Mouse (Mus musculus): ENCODE data around the gene Cyb5b. TPM values are rescaled to one million over a fixed set of nuclear protein-coding genes. Genes with fewer than 3 reads are reported as not detected.

Cyb5b gene
- total and polyA plus RNA-seq, 2 experiments from 2014 or later, result 81.6 to 89.5 TPM

DNA sequence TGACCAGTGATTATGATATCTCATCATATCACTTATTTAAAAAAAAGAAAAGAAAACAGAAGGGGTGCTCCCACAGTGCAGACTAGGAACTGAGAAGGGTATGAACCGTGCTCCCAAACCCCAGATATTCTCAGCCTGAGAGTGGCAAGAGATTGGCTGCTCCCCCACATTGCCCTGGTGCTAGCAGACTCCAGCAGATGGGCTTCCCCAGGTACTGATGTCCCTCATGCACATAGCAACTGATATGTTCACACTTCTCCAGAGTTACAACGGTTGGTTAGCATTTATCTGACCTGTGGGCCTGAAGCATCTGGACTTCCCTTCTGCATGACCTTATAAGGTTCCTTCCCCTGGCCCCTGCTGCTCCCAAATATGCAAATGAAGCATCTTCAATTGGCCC lies 68.6 kb downstream of the Cyb5b start:
- no peaks in the 10 kb centered on the region for H3K36me3 ChIP-seq (ENCODE audit: insufficient read depth, low read length)
- TF ChIP-seq CTCF (IDR thresholded peaks at IDR 0.05; ENCODE audit: low read depth), result no peak
- H3K27me3 ChIP-seq (ENCODE audit: insufficient read depth, low read length), result no peaks in the 10 kb centered on the region
- no peak overlapping the region for H3K4me2 ChIP-seq (ENCODE audit: low read depth, low read length)
- ATAC-seq, result no peak
- no peaks in the 10 kb centered on the region for H3K9me3 ChIP-seq (ENCODE audit: low read length)
- no peak overlapping the region for H3K4me3 ChIP-seq (ENCODE audit: low read length)
- no peak overlapping the region for H3K9ac ChIP-seq (replicated peaks; ENCODE audit: low read length)
- 66% methylated on average over 2 of the region's 2 CpGs for WGBS
- DNase-seq (ENCODE audit: low spot score), result no peak
- no peak overlapping the region for H3K27ac ChIP-seq
- no peaks in the 10 kb centered on the region for H3K4me1 ChIP-seq (ENCODE audit: insufficient read depth, low read length)

DNA sequence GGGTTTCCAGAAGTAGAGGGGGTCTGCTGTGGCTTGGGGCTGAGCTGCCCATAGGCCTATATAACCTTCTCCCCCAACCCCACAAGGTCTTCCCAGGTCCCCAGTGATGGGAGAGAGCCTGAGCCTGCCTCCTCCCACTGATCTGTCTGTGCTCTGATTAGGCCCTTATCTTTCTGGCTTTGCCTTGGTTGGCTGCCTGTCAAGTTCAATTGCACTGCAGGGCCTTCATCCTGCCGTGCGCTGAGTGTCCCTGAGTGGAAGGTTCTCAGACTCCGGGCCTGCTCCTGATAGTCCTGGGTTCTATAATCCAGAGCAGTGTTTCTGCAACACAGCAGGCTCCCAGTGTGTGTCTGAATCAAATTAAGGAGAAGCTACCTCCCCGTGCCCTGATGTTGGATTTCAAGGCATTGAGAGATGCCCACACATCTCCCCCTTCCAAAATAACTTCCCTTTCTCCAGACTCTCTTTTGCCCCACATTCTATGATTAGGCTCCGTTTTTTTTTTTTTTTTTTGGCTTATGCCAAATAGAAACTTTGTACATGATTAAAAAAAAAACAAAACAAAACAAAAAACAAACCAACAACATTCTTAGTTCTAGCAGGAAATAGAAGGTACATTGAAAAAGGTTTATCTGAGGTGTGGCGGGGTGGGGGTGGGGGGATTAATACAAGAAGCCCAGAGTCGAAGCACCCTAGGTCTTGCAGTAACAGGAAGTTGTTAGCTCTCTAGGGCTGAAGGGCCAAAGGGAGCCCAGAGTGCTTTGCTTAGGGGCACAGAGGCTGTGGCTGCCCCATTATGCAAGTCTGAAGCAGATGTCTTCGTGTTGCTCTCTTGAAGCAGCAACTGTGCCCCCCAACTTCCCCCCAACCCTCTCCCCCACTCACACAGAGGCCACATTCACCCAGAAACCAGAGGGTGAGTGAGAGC lies 71.7 kb downstream of the Cyb5b start:
- Histone ChIP-seq H3K36me3 (ENCODE audit: insufficient read depth, low read length) (no peaks in the 10 kb centered on the region), H3K9me3 (ENCODE audit: low read length) (no peaks in the 10 kb centered on the region), H3K27ac (no peak overlapping the region), H3K4me1 (ENCODE audit: insufficient read depth, low read length) (no peaks in the 10 kb centered on the region), H3K9ac (replicated peaks; ENCODE audit: low read length) (no peak overlapping the region), H3K4me2 (ENCODE audit: low read depth, low read length) (no peak overlapping the region), H3K27me3 (ENCODE audit: insufficient read depth, low read length) (no peaks in the 10 kb centered on the region), H3K4me3 (ENCODE audit: low read length) (no peak overlapping the region)
- ATAC-seq (no peak), DNase-seq (ENCODE audit: low spot score) (no peak)
- 53% methylated on average over 8 of the region's 8 CpGs for WGBS
- no peak for TF ChIP-seq CTCF (IDR thresholded peaks at IDR 0.05; ENCODE audit: low read depth)

DNA sequence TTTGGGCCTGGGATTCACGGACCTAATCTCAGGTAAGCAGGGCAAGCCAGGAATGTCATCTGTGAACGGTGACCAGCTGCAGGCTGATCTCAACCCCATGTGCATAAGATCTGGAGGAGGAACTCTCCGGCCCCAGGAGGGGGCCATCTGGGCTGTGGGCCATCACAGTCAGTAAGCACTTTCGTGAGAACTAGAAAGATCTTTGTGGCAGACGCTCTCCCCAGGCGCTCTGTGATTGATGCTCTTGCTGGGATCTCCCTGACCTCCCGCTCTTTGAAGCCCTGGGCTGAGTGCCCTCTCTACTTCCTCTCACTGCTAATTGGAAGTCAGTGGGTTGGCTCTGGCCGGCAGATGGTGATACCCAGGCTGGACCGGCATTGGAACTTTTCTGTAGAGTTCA lies 75.7 kb downstream of the Cyb5b start:
- peak; percentile 57 for DNase-seq (ENCODE audit: low spot score)
- no peak overlapping the region for H3K4me2 ChIP-seq (ENCODE audit: low read depth, low read length)
- H3K27ac ChIP-seq, result no peak overlapping the region
- TF ChIP-seq CTCF (IDR thresholded peaks at IDR 0.05; ENCODE audit: low read depth), result no peak
- no peak overlapping the region for H3K9ac ChIP-seq (replicated peaks; ENCODE audit: low read length)
- H3K4me3 ChIP-seq (ENCODE audit: low read length), result no peak overlapping the region
- H3K4me1 ChIP-seq (ENCODE audit: insufficient read depth, low read length), result no peaks in the 10 kb centered on the region
- ATAC-seq, result peak; percentile 45; the same call in 1 of the 2 replicates
- no peaks in the 10 kb centered on the region for H3K9me3 ChIP-seq (ENCODE audit: low read length)
- WGBS, result 30% methylated on average over 9 of the region's 9 CpGs
- no peaks in the 10 kb centered on the region for H3K27me3 ChIP-seq (ENCODE audit: insufficient read depth, low read length)
- H3K36me3 ChIP-seq (ENCODE audit: insufficient read depth, low read length), result no peaks in the 10 kb centered on the region

DNA sequence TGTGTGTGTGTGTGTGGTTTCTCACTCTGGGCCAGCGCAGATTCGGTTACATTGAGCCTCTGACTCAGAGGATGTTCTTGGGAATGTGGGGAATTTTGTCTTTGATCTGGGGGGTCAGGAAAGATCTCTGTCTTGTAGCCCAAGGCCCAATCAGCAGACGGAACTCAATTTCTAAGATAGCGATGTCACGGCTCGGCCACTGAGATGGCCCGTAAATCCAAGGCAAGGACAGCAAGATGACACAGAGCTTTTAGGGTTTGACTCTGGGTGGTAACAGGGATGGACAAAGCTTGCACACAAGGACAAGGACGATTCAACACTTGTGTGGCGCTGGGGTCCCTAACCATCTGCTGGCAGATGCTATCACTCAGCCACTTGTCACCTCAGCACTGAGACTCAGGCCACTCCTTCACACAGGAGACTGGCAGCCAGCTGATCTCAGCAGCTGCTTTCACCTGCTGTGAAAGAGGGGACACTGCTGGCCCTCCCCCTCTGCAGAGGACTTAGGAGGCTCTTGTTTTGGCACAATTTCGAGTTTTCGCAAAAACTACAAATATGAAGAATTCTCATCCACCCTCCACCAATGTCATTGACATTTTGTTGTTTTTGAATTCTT lies 76.7 kb downstream of the Cyb5b start:
- H3K27me3 ChIP-seq (ENCODE audit: insufficient read depth, low read length), result no peaks in the 10 kb centered on the region
- no peak for DNase-seq (ENCODE audit: low spot score)
- WGBS, result 72% methylated on average over 11 of the region's 11 CpGs
- H3K4me3 ChIP-seq (ENCODE audit: low read length), result no peak overlapping the region
- H3K9me3 ChIP-seq (ENCODE audit: low read length), result no peaks in the 10 kb centered on the region
- no peak overlapping the region for H3K4me2 ChIP-seq (ENCODE audit: low read depth, low read length)
- H3K9ac ChIP-seq (replicated peaks; ENCODE audit: low read length), result no peak overlapping the region
- H3K27ac ChIP-seq, result no peak overlapping the region
- no peaks in the 10 kb centered on the region for H3K36me3 ChIP-seq (ENCODE audit: insufficient read depth, low read length)
- H3K4me1 ChIP-seq (ENCODE audit: insufficient read depth, low read length), result no peaks in the 10 kb centered on the region
- no peak for TF ChIP-seq CTCF (IDR thresholded peaks at IDR 0.05; ENCODE audit: low read depth)
- ATAC-seq, result no peak

DNA sequence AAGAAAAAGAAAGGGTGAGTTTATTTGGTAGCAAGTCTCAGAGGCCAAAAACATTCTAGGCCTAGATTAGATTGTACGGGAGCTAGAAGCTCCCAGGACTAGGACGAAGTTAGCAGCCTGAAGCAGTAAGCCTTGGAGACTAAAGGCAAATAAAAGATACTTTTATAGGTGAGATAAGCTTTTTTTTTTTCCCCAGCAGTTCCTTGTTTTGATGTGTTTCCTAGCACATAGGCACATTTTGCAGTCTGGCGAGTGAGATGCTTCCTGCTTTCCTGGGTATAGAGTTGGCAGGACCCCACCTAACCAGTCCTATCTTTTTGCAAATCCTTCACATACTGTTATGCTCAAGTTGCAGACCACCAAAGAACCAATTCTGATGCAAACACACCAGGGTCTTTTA lies 82.8 kb downstream of the Cyb5b start:
- H3K4me2 ChIP-seq (ENCODE audit: low read depth, low read length), result no peak overlapping the region
- no peaks in the 10 kb centered on the region for H3K9me3 ChIP-seq (ENCODE audit: low read length)
- H3K27me3 ChIP-seq (ENCODE audit: insufficient read depth, low read length), result no peaks in the 10 kb centered on the region
- DNase-seq (ENCODE audit: low spot score), result no peak
- no peak overlapping the region for H3K27ac ChIP-seq
- WGBS, result 97% methylated on average over 3 of the region's 3 CpGs
- ATAC-seq, result no peak
- H3K9ac ChIP-seq (replicated peaks; ENCODE audit: low read length), result no peak overlapping the region
- H3K4me3 ChIP-seq (ENCODE audit: low read length), result no peak overlapping the region
- no peaks in the 10 kb centered on the region for H3K4me1 ChIP-seq (ENCODE audit: insufficient read depth, low read length)
- no peaks in the 10 kb centered on the region for H3K36me3 ChIP-seq (ENCODE audit: insufficient read depth, low read length)
- no peak for TF ChIP-seq CTCF (IDR thresholded peaks at IDR 0.05; ENCODE audit: low read depth)

DNA sequence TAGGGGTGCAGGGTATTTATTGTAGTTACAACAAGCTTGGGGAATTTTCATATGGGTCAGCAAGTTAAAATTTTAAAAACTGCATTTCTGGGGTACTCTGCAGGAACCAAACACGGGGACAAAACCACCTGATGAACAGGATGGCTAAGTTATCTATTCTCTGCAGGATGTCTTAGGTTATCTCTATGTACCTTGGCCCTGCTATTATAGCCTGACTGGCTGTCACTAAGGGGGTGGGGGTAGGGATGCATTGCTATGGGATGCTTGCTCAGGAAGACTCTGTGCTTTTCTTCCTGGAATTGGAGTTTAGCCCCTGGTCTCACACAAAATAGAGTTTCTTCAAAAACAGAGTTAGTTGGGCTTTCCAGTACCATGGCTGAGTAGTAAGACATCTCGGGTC lies 83.3 kb downstream of the Cyb5b start:
- H3K9ac ChIP-seq (replicated peaks; ENCODE audit: low read length), result no peak overlapping the region
- ATAC-seq, result no peak
- no peaks in the 10 kb centered on the region for H3K4me1 ChIP-seq (ENCODE audit: insufficient read depth, low read length)
- H3K9me3 ChIP-seq (ENCODE audit: low read length), result no peaks in the 10 kb centered on the region
- H3K4me3 ChIP-seq (ENCODE audit: low read length), result no peak overlapping the region
- H3K27me3 ChIP-seq (ENCODE audit: insufficient read depth, low read length), result no peaks in the 10 kb centered on the region
- no peak for DNase-seq (ENCODE audit: low spot score)
- H3K4me2 ChIP-seq (ENCODE audit: low read depth, low read length), result no peak overlapping the region
- no peak for TF ChIP-seq CTCF (IDR thresholded peaks at IDR 0.05; ENCODE audit: low read depth)
- H3K36me3 ChIP-seq (ENCODE audit: insufficient read depth, low read length), result no peaks in the 10 kb centered on the region
- H3K27ac ChIP-seq, result no peak overlapping the region
- 83% methylated on average over 2 of the region's 2 CpGs for WGBS

Other genes starting within 250 kb of the Cyb5b start
- 7.3 and 8.7 TPM in 2 replicates for gene Sntb2, start 214.9 kb upstream of the Cyb5b start, total RNA-seq (2014; rRNA removed)
- gene Sntb2, start 214.9 kb upstream of the Cyb5b start, polyA plus RNA-seq (2015; fragmentation: Nextera tagmentation; extraction: Ambion mirVana), result 4.6 and 6.0 TPM in 2 replicates
- gene Vps4a, start 119.4 kb upstream of the Cyb5b start, total RNA-seq (2014; rRNA removed), result 81.6 and 92.3 TPM in 2 replicates
- gene Vps4a, start 119.4 kb upstream of the Cyb5b start, polyA plus RNA-seq (2015; fragmentation: Nextera tagmentation; extraction: Ambion mirVana), result 153 and 155 TPM in 2 replicates
- 57.7 and 68.8 TPM in 2 replicates for gene Pdf, start 102.0 kb upstream of the Cyb5b start, total RNA-seq (2014; rRNA removed)
- gene Pdf, start 102.0 kb upstream of the Cyb5b start, polyA plus RNA-seq (2015; fragmentation: Nextera tagmentation; extraction: Ambion mirVana), result 30.5 and 36.9 TPM in 2 replicates
- 47.9 and 48.8 TPM in 2 replicates for gene Cog8, start 94.0 kb upstream of the Cyb5b start, total RNA-seq (2014; rRNA removed)
- 33.0 and 33.2 TPM in 2 replicates for gene Cog8, start 94.0 kb upstream of the Cyb5b start, polyA plus RNA-seq (2015; fragmentation: Nextera tagmentation; extraction: Ambion mirVana)
- gene Nip7, start 93.8 kb upstream of the Cyb5b start, total RNA-seq (2014; rRNA removed), result 16.1 and 20.7 TPM in 2 replicates
- 58.1 and 59.5 TPM in 2 replicates for gene Nip7, start 93.8 kb upstream of the Cyb5b start, polyA plus RNA-seq (2015; fragmentation: Nextera tagmentation; extraction: Ambion mirVana)
- not detected in 2 replicates for gene Tmed6, start 85.0 kb upstream of the Cyb5b start, total RNA-seq (2014; rRNA removed)
- not detected in 2 replicates for gene Tmed6, start 85.0 kb upstream of the Cyb5b start, polyA plus RNA-seq (2015; fragmentation: Nextera tagmentation; extraction: Ambion mirVana)
- gene Terf2, start 54.1 kb upstream of the Cyb5b start, total RNA-seq (2014; rRNA removed), result 15.5 TPM in 2 replicates
- 22.9 and 23.2 TPM in 2 replicates for gene Terf2, start 54.1 kb upstream of the Cyb5b start, polyA plus RNA-seq (2015; fragmentation: Nextera tagmentation; extraction: Ambion mirVana)
- 22.8 and 23.5 TPM in 2 replicates for gene Nfat5, start 142.8 kb downstream of the Cyb5b start, total RNA-seq (2014; rRNA removed)
- 6.9 and 7.0 TPM in 2 replicates for gene Nfat5, start 142.8 kb downstream of the Cyb5b start, polyA plus RNA-seq (2015; fragmentation: Nextera tagmentation; extraction: Ambion mirVana)